In the genomic region with DNA sequence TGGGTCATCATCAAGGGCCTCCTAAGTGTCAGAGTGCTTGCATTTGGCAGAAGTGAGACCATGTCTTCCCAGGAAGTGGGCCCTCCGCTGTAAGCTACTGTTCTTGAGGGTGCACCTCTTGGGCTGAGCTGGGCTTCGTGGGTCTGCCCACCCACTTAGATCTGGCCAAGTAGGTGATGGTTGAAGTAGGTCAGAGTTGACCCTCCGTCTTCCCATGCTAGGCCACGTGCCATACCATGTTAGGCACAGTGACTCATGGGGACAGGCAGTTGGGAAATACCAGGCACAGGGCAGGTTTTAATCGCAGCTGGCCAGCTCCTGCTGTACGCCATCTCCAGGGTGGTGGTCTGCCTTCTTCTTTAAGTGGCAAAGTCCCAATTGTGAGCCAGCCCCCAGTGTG, we compare ENCODE assay signal across 8 mouse cellular contexts. TPM values are rescaled to one million over a fixed set of nuclear protein-coding genes. Genes with fewer than 3 reads are reported as not detected.
DNase-seq lines count a peak whose midpoint lies in the region; ATAC-seq lines count a peak whose summit lies in the region.
"Had no signal": no experiment of that assay in that cellular context is flagged by ENCODE, and none has a peak within 500 bp of the region (broad histone marks: within the 10 kb centered on the region; RNA-seq: fewer than 3 reads in every experiment).

No protein-coding gene starts in this region.

- H3K4me1 ChIP-seq in intestine, embryonic 15.5 days (replicated peaks): peaks cover 37% of the 10 kb centered on the region
- H3K4me1 ChIP-seq in intestine, embryonic 16.5 days (ENCODE audit: control insufficient read depth, insufficient read depth, low read length): peaks cover 29% of the 10 kb centered on the region
- H3K4me1 ChIP-seq in hindbrain, embryonic 15.5 days (replicated peaks): peaks cover 25% of the 10 kb centered on the region

- peaks cover 10% of the 10 kb centered on the region for H3K36me3 ChIP-seq in intestine, embryonic 15.5 days
- peaks cover 4% of the 10 kb centered on the region; the same call in 1 of the 2 replicates for H3K36me3 ChIP-seq in intestine, embryonic 16.5 days (ENCODE audit: control insufficient read depth, insufficient read depth, low read length)
- H3K36me3 ChIP-seq in hindbrain, embryonic 15.5 days: peaks cover 15% of the 10 kb centered on the region

- H3K4me2 ChIP-seq in intestine, embryonic 15.5 days (replicated peaks): peak overlapping the region; percentile 95; the same call in 1 of the 2 replicates
- no peak overlapping the region for H3K4me2 ChIP-seq in intestine, embryonic 16.5 days (ENCODE audit: low read depth, low read length)
- peak overlapping the region; percentile 89; the same call in 1 of the 2 replicates for H3K4me2 ChIP-seq in hindbrain, embryonic 15.5 days

- H3K27me3 ChIP-seq in intestine, embryonic 15.5 days (replicated peaks): peaks cover 10% of the 10 kb centered on the region
- peaks cover 5% of the 10 kb centered on the region for H3K27me3 ChIP-seq in intestine, embryonic 16.5 days (replicated peaks; ENCODE audit: control insufficient read depth, insufficient read depth, low read length)
- peaks cover 26% of the 10 kb centered on the region for H3K27me3 ChIP-seq in hindbrain, embryonic 15.5 days

- no peak overlapping the region for H3K27ac ChIP-seq in intestine, embryonic 15.5 days
- no peak overlapping the region for H3K27ac ChIP-seq in intestine, embryonic 16.5 days (ENCODE audit: low read length)
- no peak overlapping the region for H3K27ac ChIP-seq in hindbrain, embryonic 15.5 days (replicated peaks)
- H3K27ac ChIP-seq: liver, embryonic 14.5 days had no signal

- no peak overlapping the region for H3K4me3 ChIP-seq in intestine, embryonic 15.5 days (replicated peaks)
- H3K4me3 ChIP-seq in intestine, embryonic 16.5 days (ENCODE audit: low read length): no peak overlapping the region
- H3K4me3 ChIP-seq in hindbrain, embryonic 15.5 days: no peak overlapping the region

- no peak overlapping the region for H3K9ac ChIP-seq in intestine, embryonic 15.5 days
- no peak overlapping the region for H3K9ac ChIP-seq in intestine, embryonic 16.5 days (ENCODE audit: low read depth, low read length)
- no peak overlapping the region for H3K9ac ChIP-seq in hindbrain, embryonic 15.5 days

- ATAC-seq in intestine, embryonic 15.5 days: no peak
- no peak for ATAC-seq in intestine, embryonic 16.5 days
- no peak for ATAC-seq in hindbrain, embryonic 15.5 days (ENCODE audit: low FRiP score, low read depth)

- no peaks in the 10 kb centered on the region for H3K9me3 ChIP-seq in intestine, embryonic 15.5 days
- no peaks in the 10 kb centered on the region for H3K9me3 ChIP-seq in intestine, embryonic 16.5 days (ENCODE audit: control insufficient read depth, low read length)
- no peaks in the 10 kb centered on the region for H3K9me3 ChIP-seq in hindbrain, embryonic 15.5 days

- 89% methylated on average over 6 of the region's 6 CpGs for WGBS in intestine, embryonic 15.5 days
- 87% methylated on average over 6 of the region's 6 CpGs for WGBS in intestine, embryonic 16.5 days
- WGBS in hindbrain, embryonic 15.5 days: 97% methylated on average over 6 of the region's 6 CpGs

- peak; percentile 64 for DNase-seq in 416B (ENCODE audit: low read depth)
- DNase-seq in adrenal gland, postnatal 36 days: peak; percentile 79 to 81
- no peak for DNase-seq in frontal cortex, postnatal 25 days (ENCODE audit: low spot score in 2 of 2)
- DNase-seq in thymus, postnatal 14 days: no peak

RNA-seq across cellular contexts. Expression of a gene that starts 1.7 kb away (rescaled TPM):
- polyA plus RNA-seq in intestine, embryonic 15.5 days (2015; fragmentation: Nextera tagmentation; extraction: Ambion mirVana): 35.1 and 38.1 TPM in 2 replicates
- polyA plus RNA-seq in intestine, embryonic 16.5 days (2015; fragmentation: Nextera tagmentation; extraction: Ambion mirVana): 45.5 and 45.7 TPM in 2 replicates
- 100 to 1,000 TPM; 875 to 879 TPM for total RNA-seq in adrenal gland, postnatal 36 days (2021)
- polyA plus RNA-seq in hindbrain, embryonic 15.5 days (2015; fragmentation: Nextera tagmentation; extraction: Ambion mirVana): 19.7 and 19.8 TPM in 2 replicates

RNA-seq across cellular contexts. Expression of a gene that starts 4.2 kb away (rescaled TPM):
- 16.5 and 22.0 TPM in 2 replicates for polyA plus RNA-seq in intestine, embryonic 15.5 days (2015; fragmentation: Nextera tagmentation; extraction: Ambion mirVana)
- polyA plus RNA-seq in intestine, embryonic 16.5 days (2015; fragmentation: Nextera tagmentation; extraction: Ambion mirVana): 19.3 and 21.0 TPM in 2 replicates
- total RNA-seq in adrenal gland, postnatal 36 days (2021): 10 to 100 TPM in 1 of 2 experiments, 1 to 10 TPM in 1; 9.5 to 13.1 TPM
- 7.1 and 9.5 TPM in 2 replicates for polyA plus RNA-seq in hindbrain, embryonic 15.5 days (2015; fragmentation: Nextera tagmentation; extraction: Ambion mirVana)

RNA-seq across cellular contexts. Expression of a gene that starts 9.6 kb away (rescaled TPM):
- polyA plus RNA-seq in intestine, embryonic 15.5 days (2015; fragmentation: Nextera tagmentation; extraction: Ambion mirVana): 1,378 and 1,526 TPM in 2 replicates
- 1,164 and 1,258 TPM in 2 replicates for polyA plus RNA-seq in intestine, embryonic 16.5 days (2015; fragmentation: Nextera tagmentation; extraction: Ambion mirVana)
- 1,000 to 10,000 TPM; 1,094 to 1,114 TPM for total RNA-seq in adrenal gland, postnatal 36 days (2021)
- polyA plus RNA-seq in hindbrain, embryonic 15.5 days (2015; fragmentation: Nextera tagmentation; extraction: Ambion mirVana): 674 and 754 TPM in 2 replicates

RNA-seq across cellular contexts. Expression of a gene that starts 10.5 kb away (rescaled TPM):
- 21.5 and 25.5 TPM in 2 replicates for polyA plus RNA-seq in intestine, embryonic 15.5 days (2015; fragmentation: Nextera tagmentation; extraction: Ambion mirVana)
- 30.6 and 30.8 TPM in 2 replicates for polyA plus RNA-seq in intestine, embryonic 16.5 days (2015; fragmentation: Nextera tagmentation; extraction: Ambion mirVana)
- 100 to 1,000 TPM; 331 to 418 TPM for total RNA-seq in adrenal gland, postnatal 36 days (2021)
- polyA plus RNA-seq in hindbrain, embryonic 15.5 days (2015; fragmentation: Nextera tagmentation; extraction: Ambion mirVana): 20.6 and 20.7 TPM in 2 replicates

RNA-seq across cellular contexts. Expression of a gene that starts 12.9 kb away (rescaled TPM):
- polyA plus RNA-seq in intestine, embryonic 15.5 days (2015; fragmentation: Nextera tagmentation; extraction: Ambion mirVana): 7.6 and 9.6 TPM in 2 replicates
- polyA plus RNA-seq in intestine, embryonic 16.5 days (2015; fragmentation: Nextera tagmentation; extraction: Ambion mirVana): 7.3 and 8.0 TPM in 2 replicates
- 1 to 10 TPM; 1.5 to 2.3 TPM for total RNA-seq in adrenal gland, postnatal 36 days (2021)
- polyA plus RNA-seq in hindbrain, embryonic 15.5 days (2015; fragmentation: Nextera tagmentation; extraction: Ambion mirVana): 3.9 and 4.5 TPM in 2 replicates

Comparison
In these comparisons a context has a peak if more than half of its experiments do, and no peak if none do; other contexts are left out.
1. DNase-seq: peak in 416B (single experiment) and adrenal gland, postnatal 36 days (2 of 2); none in frontal cortex, postnatal 25 days (0 of 2) and thymus, postnatal 14 days (single experiment).